Mouse (Mus musculus): ENCODE data around the gene Gabrd. TPM values are rescaled to one million over a fixed set of nuclear protein-coding genes. Genes with fewer than 3 reads are reported as not detected.

The Gabrd gene
- polyA plus RNA-seq, 2 experiments: 0.34 to 0.41 TPM

- DNase-seq (ENCODE audit: low spot score): no peak
- no peak overlapping the region for H3K4me3 ChIP-seq (replicated peaks; ENCODE audit: low read length)
- no peaks in the 10 kb centered on the region for H3K36me3 ChIP-seq (ENCODE audit: control insufficient read depth, insufficient read depth, low read length)
- no peak overlapping the region for H3K9ac ChIP-seq (ENCODE audit: low read depth, low read length, severe bottlenecking)
- H3K27me3 ChIP-seq (ENCODE audit: control insufficient read depth, insufficient read depth, low read length): no peaks in the 10 kb centered on the region
- ATAC-seq (ENCODE audit: low FRiP score, low read depth): no peak
- 68% methylated on average over 9 of the region's 9 CpGs for WGBS
- H3K9me3 ChIP-seq (ENCODE audit: control insufficient read depth, low read length): no peaks in the 10 kb centered on the region
- H3K4me2 ChIP-seq (replicated peaks; ENCODE audit: low read depth, low read length, severe bottlenecking): no peak overlapping the region
- H3K4me1 ChIP-seq (ENCODE audit: control insufficient read depth, insufficient read depth, low read length): no peaks in the 10 kb centered on the region
- H3K27ac ChIP-seq (replicated peaks; ENCODE audit: low read depth, low read length): no peak overlapping the region
- no peak for TF ChIP-seq POLR2A (IDR thresholded peaks at IDR 0.05; ENCODE audit: borderline replicate concordance, extremely low read depth, insufficient read depth, insufficient read length)
Measured at GRCm38 (mm10) chr4:155414656-155415235, 16.8 kb upstream of the Gabrd start.

- Histone ChIP-seq H3K4me2 (replicated peaks; ENCODE audit: low read depth, low read length, severe bottlenecking) (no peak overlapping the region), H3K4me3 (replicated peaks; ENCODE audit: low read length) (no peak overlapping the region), H3K9ac (ENCODE audit: low read depth, low read length, severe bottlenecking) (no peak overlapping the region), H3K27me3 (ENCODE audit: control insufficient read depth, insufficient read depth, low read length) (no peaks in the 10 kb centered on the region), H3K9me3 (ENCODE audit: control insufficient read depth, low read length) (no peaks in the 10 kb centered on the region), H3K27ac (replicated peaks; ENCODE audit: low read depth, low read length) (no peak overlapping the region), H3K36me3 (ENCODE audit: control insufficient read depth, insufficient read depth, low read length) (no peaks in the 10 kb centered on the region), H3K4me1 (ENCODE audit: control insufficient read depth, insufficient read depth, low read length) (no peaks in the 10 kb centered on the region)
- 92% methylated on average over 11 of the region's 11 CpGs for whole genome bisulfite sequencing
- no peak for TF ChIP-seq POLR2A (IDR thresholded peaks at IDR 0.05; ENCODE audit: borderline replicate concordance, extremely low read depth, insufficient read depth, insufficient read length)
- DNase-seq (ENCODE audit: low spot score) (no peak), ATAC-seq (ENCODE audit: low FRiP score, low read depth) (no peak)
Measured at GRCm38 (mm10) chr4:155413641-155414335, 15.9 kb upstream of the Gabrd start.

GRCm38 (mm10) chr4:155412124-155412523 is 14.2 kb upstream of the Gabrd start:
- no peak overlapping the region for H3K27ac ChIP-seq (replicated peaks; ENCODE audit: low read depth, low read length)
- H3K9me3 ChIP-seq (ENCODE audit: control insufficient read depth, low read length): no peaks in the 10 kb centered on the region
- no peak overlapping the region for H3K9ac ChIP-seq (ENCODE audit: low read depth, low read length, severe bottlenecking)
- 88% methylated on average over 6 of the region's 6 CpGs for WGBS
- no peak for TF ChIP-seq POLR2A (IDR thresholded peaks at IDR 0.05; ENCODE audit: borderline replicate concordance, extremely low read depth, insufficient read depth, insufficient read length)
- H3K4me2 ChIP-seq (replicated peaks; ENCODE audit: low read depth, low read length, severe bottlenecking): no peak overlapping the region
- ATAC-seq (ENCODE audit: low FRiP score, low read depth) (no peak), DNase-seq (ENCODE audit: low spot score) (no peak)
- no peaks in the 10 kb centered on the region for H3K27me3 ChIP-seq (ENCODE audit: control insufficient read depth, insufficient read depth, low read length)
- H3K4me1 ChIP-seq (ENCODE audit: control insufficient read depth, insufficient read depth, low read length): no peaks in the 10 kb centered on the region
- H3K4me3 ChIP-seq (replicated peaks; ENCODE audit: low read length): no peak overlapping the region
- no peaks in the 10 kb centered on the region for H3K36me3 ChIP-seq (ENCODE audit: control insufficient read depth, insufficient read depth, low read length)

GRCm38 (mm10) chr4:155409058-155409776 is 11.3 kb upstream of the Gabrd start, which contains the start of gene Cfap74:
TSS of gene Cfap74 (plus strand) at chr4:155409190.
- H3K27me3 ChIP-seq (ENCODE audit: control insufficient read depth, insufficient read depth, low read length): no peaks in the 10 kb centered on the region
- peak within 1 kb of the TSS; percentile 47 for H3K4me3 ChIP-seq (replicated peaks; ENCODE audit: low read length)
- ATAC-seq (ENCODE audit: low FRiP score, low read depth) (peak; percentile 96), DNase-seq (ENCODE audit: low spot score) (peak; percentile 78)
- peak within 1 kb of the TSS; percentile 63 for H3K4me2 ChIP-seq (replicated peaks; ENCODE audit: low read depth, low read length, severe bottlenecking)
- WGBS: 1% methylated on average over 35 of the region's 35 CpGs
- TF ChIP-seq POLR2A (IDR thresholded peaks at IDR 0.05; ENCODE audit: borderline replicate concordance, extremely low read depth, insufficient read depth, insufficient read length): no peak
- no peaks in the 10 kb centered on the region for H3K4me1 ChIP-seq (ENCODE audit: control insufficient read depth, insufficient read depth, low read length)
- peak within 1 kb of the TSS; percentile 46 for H3K9ac ChIP-seq (ENCODE audit: low read depth, low read length, severe bottlenecking)
- H3K36me3 ChIP-seq (ENCODE audit: control insufficient read depth, insufficient read depth, low read length): no peaks in the 10 kb centered on the region
- peak within 1 kb of the TSS; percentile 58; the same call in 1 of the 2 replicates for H3K27ac ChIP-seq (replicated peaks; ENCODE audit: low read depth, low read length)
- no peaks in the 10 kb centered on the region for H3K9me3 ChIP-seq (ENCODE audit: control insufficient read depth, low read length)

GRCm38 (mm10) chr4:155408695-155409057 is 10.8 kb upstream of the Gabrd start:
- Histone ChIP-seq H3K4me2 (replicated peaks; ENCODE audit: low read depth, low read length, severe bottlenecking) (peak overlapping the region; percentile 63), H3K27me3 (ENCODE audit: control insufficient read depth, insufficient read depth, low read length) (no peaks in the 10 kb centered on the region), H3K27ac (replicated peaks; ENCODE audit: low read depth, low read length) (no peak overlapping the region), H3K4me3 (replicated peaks; ENCODE audit: low read length) (peak overlapping the region; percentile 47), H3K4me1 (ENCODE audit: control insufficient read depth, insufficient read depth, low read length) (no peaks in the 10 kb centered on the region), H3K9me3 (ENCODE audit: control insufficient read depth, low read length) (no peaks in the 10 kb centered on the region), H3K36me3 (ENCODE audit: control insufficient read depth, insufficient read depth, low read length) (no peaks in the 10 kb centered on the region), H3K9ac (ENCODE audit: low read depth, low read length, severe bottlenecking) (0 out of 2 replicates have a peak overlapping the region, but pooled peaks have one; percentile 46)
- no peak for TF ChIP-seq POLR2A (IDR thresholded peaks at IDR 0.05; ENCODE audit: borderline replicate concordance, extremely low read depth, insufficient read depth, insufficient read length)
- ATAC-seq (ENCODE audit: low FRiP score, low read depth) (peak; percentile 55), DNase-seq (ENCODE audit: low spot score) (no peak)
- WGBS: 3% methylated on average over 8 of the region's 8 CpGs

Data from limb, embryonic 14.5 days (tissue).